ENCODE assay signal across 9 mouse cellular contexts in genomic region chr12:109453065-109453997, GRCm38 (mm10). TPM values are rescaled to one million over a fixed set of nuclear protein-coding genes. Genes with fewer than 3 reads are reported as not detected.
DNase-seq lines count a peak whose midpoint lies in the region; ATAC-seq lines count a peak whose summit lies in the region.
"Had no signal": no experiment of that assay in that cellular context is flagged by ENCODE, and none has a peak within 500 bp of the region (broad histone marks: within the 10 kb centered on the region; RNA-seq: fewer than 3 reads in every experiment).

No protein-coding gene starts in this region.

- peaks cover 27% of the 10 kb centered on the region for H3K4me1 ChIP-seq in kidney, embryonic 14.5 days (ENCODE audit: control insufficient read depth, insufficient read depth, low read length)
- H3K4me1 ChIP-seq in forebrain, embryonic 16.5 days (replicated peaks; ENCODE audit: control insufficient read depth, insufficient read depth, low read length), result peaks cover 35% of the 10 kb centered on the region
- peaks cover 11% of the 10 kb centered on the region for H3K4me1 ChIP-seq in liver, embryonic 16.5 days (ENCODE audit: control insufficient read depth, low read depth, low read length)

- ATAC-seq in kidney, embryonic 14.5 days (ENCODE audit: low FRiP score, low TSS enrichment), result peak; percentile 70; the same call in 1 of the 2 replicates
- peak; percentile 47; the same call in 1 of the 2 replicates for ATAC-seq in forebrain, embryonic 16.5 days
- peak; percentile 78 for ATAC-seq in liver, embryonic 16.5 days (ENCODE audit: low read depth)

- H3K4me2 ChIP-seq in kidney, embryonic 14.5 days (replicated peaks; ENCODE audit: low read depth, low read length), result peak overlapping the region; percentile 75
- H3K4me2 ChIP-seq in forebrain, embryonic 16.5 days (ENCODE audit: low read length), result peak overlapping the region; percentile 94
- H3K4me2 ChIP-seq in liver, embryonic 16.5 days (ENCODE audit: low read depth, low read length), result peak overlapping the region; percentile 53

- WGBS in kidney, embryonic 14.5 days, result 2% methylated on average over 60 of the region's 96 CpGs
- whole genome bisulfite sequencing in forebrain, embryonic 16.5 days, result 1% methylated on average over 69 of the region's 96 CpGs
- 2% methylated on average over 63 of the region's 96 CpGs for WGBS in liver, embryonic 16.5 days (ENCODE audit: insufficient replicate concordance)

- no peaks in the 10 kb centered on the region for H3K36me3 ChIP-seq in kidney, embryonic 14.5 days (ENCODE audit: control insufficient read depth, insufficient read depth, low read length)
- H3K36me3 ChIP-seq in forebrain, embryonic 16.5 days (ENCODE audit: control insufficient read depth, insufficient read depth), result no peaks in the 10 kb centered on the region
- H3K36me3 ChIP-seq in liver, embryonic 16.5 days (ENCODE audit: control insufficient read depth, insufficient read depth), result no peaks in the 10 kb centered on the region

- no peaks in the 10 kb centered on the region for H3K9me3 ChIP-seq in kidney, embryonic 14.5 days (ENCODE audit: control insufficient read depth, low read length)
- H3K9me3 ChIP-seq in forebrain, embryonic 16.5 days (ENCODE audit: control insufficient read depth, low read length), result no peaks in the 10 kb centered on the region
- no peaks in the 10 kb centered on the region for H3K9me3 ChIP-seq in liver, embryonic 16.5 days (replicated peaks; ENCODE audit: control insufficient read depth, low read length)

- no peak for DNase-seq in kidney, adult 8-10 months
- DNase-seq in adrenal gland, adult 2 months, result peak; percentile 58
- DNase-seq in testis, postnatal 10 days (ENCODE audit: low spot score), result peak; percentile 62
- DNase-seq in spleen, postnatal 4 days (ENCODE audit: low spot score in 2 of 2), result no peak
- DNase-seq in kidney, postnatal 36 days, result no peak

- peak overlapping the region; percentile 42 for H3K4me3 ChIP-seq in kidney, embryonic 14.5 days (ENCODE audit: low read length)
- H3K4me3 ChIP-seq in forebrain, embryonic 16.5 days (replicated peaks; ENCODE audit: low read length), result peak overlapping the region; percentile 49
- H3K4me3 ChIP-seq in liver, embryonic 16.5 days (ENCODE audit: low read depth, low read length), result peak overlapping the region; percentile 53

- H3K9ac ChIP-seq in kidney, embryonic 14.5 days (ENCODE audit: low read depth, low read length), result peak overlapping the region; percentile 48; the same call in 1 of the 2 replicates
- H3K9ac ChIP-seq in forebrain, embryonic 16.5 days (replicated peaks; ENCODE audit: low read depth, low read length), result peak overlapping the region; percentile 58
- peak overlapping the region; percentile 48; the same call in 1 of the 2 replicates for H3K9ac ChIP-seq in liver, embryonic 16.5 days (ENCODE audit: low read depth, low read length)

- 0 out of 2 replicates have a peak overlapping the region, but pooled peaks have one; percentile 1 for H3K27ac ChIP-seq in kidney, embryonic 14.5 days (ENCODE audit: low read depth, low read length)
- H3K27ac ChIP-seq in forebrain, embryonic 16.5 days (ENCODE audit: low read length), result no peak overlapping the region
- peak overlapping the region; percentile 50 for H3K27ac ChIP-seq in liver, embryonic 16.5 days (ENCODE audit: low read length)

- peaks cover 43% of the 10 kb centered on the region for H3K27me3 ChIP-seq in kidney, embryonic 14.5 days (ENCODE audit: control insufficient read depth, insufficient read depth, low read length)
- H3K27me3 ChIP-seq in forebrain, embryonic 16.5 days (replicated peaks; ENCODE audit: control insufficient read depth, insufficient read depth, low read length), result peaks cover 51% of the 10 kb centered on the region
- peaks cover 46% of the 10 kb centered on the region for H3K27me3 ChIP-seq in liver, embryonic 16.5 days (ENCODE audit: control insufficient read depth, insufficient read depth, low read depth, low read length)

RNA-seq across cellular contexts. Expression of gene Dlk1, which starts 0.7 kb away (rescaled TPM):
- 51.1 and 52.4 TPM in 2 replicates for polyA plus RNA-seq in kidney, embryonic 14.5 days (2014; fragmentation: Nextera tagmentation; extraction: Ambion mirVana)
- 100 to 1,000 TPM; 623 to 917 TPM for total RNA-seq in adrenal gland, adult 2 months (2021)
- 1,239 and 1,424 TPM in 2 replicates for polyA plus RNA-seq in adrenal gland, adult 2 months (2012; rRNA removed)
- polyA plus RNA-seq in forebrain, embryonic 16.5 days (2015; fragmentation: Nextera tagmentation; extraction: Ambion mirVana), result 21.2 and 34.2 TPM in 2 replicates
- 457 and 482 TPM in 2 replicates for polyA plus RNA-seq in liver, embryonic 16.5 days (2015; fragmentation: Nextera tagmentation; extraction: Ambion mirVana)
- total RNA-seq: liver, adult 2 months had no signal

Comparison
In these comparisons a context has a peak if more than half of its experiments do, and no peak if none do; other contexts are left out.
1. DNase-seq: peak in adrenal gland, adult 2 months (single experiment) and testis, postnatal 10 days (single experiment); none in kidney, adult 8-10 months (0 of 2), spleen, postnatal 4 days (0 of 2) and kidney, postnatal 36 days (0 of 2).
2. Peak in every context shown above with its lines, with median percentiles within 50 percentile points of each other: ATAC-seq, H3K4me2 ChIP-seq, H3K4me3 ChIP-seq and H3K9ac ChIP-seq.